Mouse (Mus musculus): ENCODE measurements around the gene Ppm1a. TPM values are rescaled to one million over a fixed set of nuclear protein-coding genes. Genes with fewer than 3 reads are reported as not detected.

Gene Ppm1a
- 36.0 and 49.3 TPM in 2 replicates for polyA plus RNA-seq (2016; fragmentation: Nextera tagmentation; extraction: Ambion mirVana)

- Histone ChIP-seq H3K27ac (no peak within 1 kb of the TSS), H3K27me3 (ENCODE audit: insufficient read depth, poor library complexity, severe bottlenecking) (no peaks in the 10 kb centered on the region), H3K9me3 (no peaks in the 10 kb centered on the region), H3K4me1 (peaks cover 18% of the 10 kb centered on the region), H3K36me3 (no peaks in the 10 kb centered on the region), H3K4me3 (no peak within 1 kb of the TSS)
- WGBS: 7% methylated on average over 4 of the region's 4 CpGs
- DNase-seq (ENCODE audit: low spot score): no peak
Observed at GRCm38 (mm10) chr12:72757086-72757485, at the start of gene Ppm1a. Gene Ppm1a (plus strand): TSS chr12:72757455.

DNA sequence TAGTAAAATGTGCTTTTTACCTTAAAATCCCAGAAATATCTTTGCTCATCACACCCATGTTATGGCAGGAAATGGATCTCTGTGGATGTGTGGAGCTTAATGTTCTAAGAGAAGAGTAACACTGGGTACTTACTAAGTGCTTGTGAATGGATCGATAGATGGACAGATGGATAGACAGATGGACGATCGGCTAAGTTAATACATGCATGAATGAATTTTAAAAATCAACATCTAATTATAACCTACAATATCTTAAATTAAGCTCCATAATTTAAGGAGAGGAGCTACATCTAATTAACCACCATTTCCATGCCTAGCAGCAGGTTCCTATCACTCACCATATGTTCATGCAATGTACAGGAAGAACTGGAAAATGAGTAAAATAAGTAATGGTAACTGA, 47.3 kb upstream of the Ppm1a start:
- H3K4me1 ChIP-seq: no peaks in the 10 kb centered on the region
- H3K27me3 ChIP-seq (ENCODE audit: insufficient read depth, poor library complexity, severe bottlenecking): no peaks in the 10 kb centered on the region
- 90% methylated on average over 3 of the region's 3 CpGs for WGBS
- H3K4me3 ChIP-seq: no peak overlapping the region
- no peak for DNase-seq (ENCODE audit: low spot score)
- no peaks in the 10 kb centered on the region for H3K9me3 ChIP-seq
- no peak overlapping the region for H3K27ac ChIP-seq
- H3K36me3 ChIP-seq: no peaks in the 10 kb centered on the region

- DNase-seq (ENCODE audit: low spot score): no peak
- no peaks in the 10 kb centered on the region for H3K36me3 ChIP-seq
- H3K4me1 ChIP-seq: peaks cover 10% of the 10 kb centered on the region
- H3K9me3 ChIP-seq: no peaks in the 10 kb centered on the region
- WGBS: 82% methylated on average over 2 of the region's 2 CpGs
- H3K4me3 ChIP-seq: no peak overlapping the region
- H3K27me3 ChIP-seq (ENCODE audit: insufficient read depth, poor library complexity, severe bottlenecking): no peaks in the 10 kb centered on the region
- no peak overlapping the region for H3K27ac ChIP-seq
Observed at GRCm38 (mm10) chr12:72714896-72715295, 42.4 kb upstream of the Ppm1a start.

DNA sequence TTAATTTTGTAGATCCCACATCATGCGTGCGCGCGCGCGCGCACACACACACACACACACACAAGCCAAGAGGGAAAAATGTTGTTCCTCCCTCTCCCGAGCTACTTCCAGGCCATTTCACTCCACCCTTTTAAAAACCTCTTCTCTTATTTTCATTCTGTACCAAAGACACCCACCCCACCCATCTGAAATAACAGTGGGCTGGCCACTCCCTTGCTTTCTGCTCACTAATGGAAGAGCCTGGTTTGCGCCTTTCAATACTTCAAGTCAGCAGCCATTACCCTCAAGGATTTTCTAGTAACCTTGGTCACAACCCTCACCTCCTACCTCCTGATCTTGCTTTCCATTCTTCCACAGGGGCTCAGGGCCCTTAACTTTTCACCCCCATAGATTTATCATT, 41.4 kb upstream of the Ppm1a start:
- no peaks in the 10 kb centered on the region for H3K27me3 ChIP-seq (ENCODE audit: insufficient read depth, poor library complexity, severe bottlenecking)
- H3K4me3 ChIP-seq: no peak overlapping the region
- H3K36me3 ChIP-seq: no peaks in the 10 kb centered on the region
- 95% methylated on average over 9 of the region's 9 CpGs for WGBS
- peaks cover 15% of the 10 kb centered on the region for H3K4me1 ChIP-seq
- no peaks in the 10 kb centered on the region for H3K9me3 ChIP-seq
- no peak overlapping the region for H3K27ac ChIP-seq
- no peak for DNase-seq (ENCODE audit: low spot score)

GRCm38 (mm10) chr12:72719046-72719445, 38.2 kb upstream of the Ppm1a start:
- Histone ChIP-seq H3K9me3 (no peaks in the 10 kb centered on the region), H3K27me3 (ENCODE audit: insufficient read depth, poor library complexity, severe bottlenecking) (no peaks in the 10 kb centered on the region), H3K4me3 (no peak overlapping the region), H3K36me3 (no peaks in the 10 kb centered on the region), H3K4me1 (peaks cover 21% of the 10 kb centered on the region), H3K27ac (peak overlapping the region; percentile 72)
- DNase-seq (ENCODE audit: low spot score): no peak
- WGBS: 41% methylated on average over 2 of the region's 2 CpGs

GRCm38 (mm10) chr12:72719452-72720087, 37.7 kb upstream of the Ppm1a start:
- no peaks in the 10 kb centered on the region for H3K9me3 ChIP-seq
- 43% methylated on average over 11 of the region's 11 CpGs for WGBS
- peak; percentile 90 for DNase-seq (ENCODE audit: low spot score)
- H3K4me3 ChIP-seq: no peak overlapping the region; the same call in 1 of the 2 replicates
- H3K4me1 ChIP-seq: peaks cover 21% of the 10 kb centered on the region
- H3K27me3 ChIP-seq (ENCODE audit: insufficient read depth, poor library complexity, severe bottlenecking): no peaks in the 10 kb centered on the region
- peak overlapping the region; percentile 72 for H3K27ac ChIP-seq
- no peaks in the 10 kb centered on the region for H3K36me3 ChIP-seq

- Histone ChIP-seq H3K4me3 (no peak overlapping the region), H3K4me1 (peaks cover 21% of the 10 kb centered on the region), H3K27me3 (ENCODE audit: insufficient read depth, poor library complexity, severe bottlenecking) (no peaks in the 10 kb centered on the region), H3K9me3 (no peaks in the 10 kb centered on the region), H3K27ac (no peak overlapping the region), H3K36me3 (no peaks in the 10 kb centered on the region)
- WGBS: 66% methylated on average over 5 of the region's 5 CpGs
- DNase-seq (ENCODE audit: low spot score): no peak
Observed at GRCm38 (mm10) chr12:72721710-72722109, 35.5 kb upstream of the Ppm1a start.

DNA sequence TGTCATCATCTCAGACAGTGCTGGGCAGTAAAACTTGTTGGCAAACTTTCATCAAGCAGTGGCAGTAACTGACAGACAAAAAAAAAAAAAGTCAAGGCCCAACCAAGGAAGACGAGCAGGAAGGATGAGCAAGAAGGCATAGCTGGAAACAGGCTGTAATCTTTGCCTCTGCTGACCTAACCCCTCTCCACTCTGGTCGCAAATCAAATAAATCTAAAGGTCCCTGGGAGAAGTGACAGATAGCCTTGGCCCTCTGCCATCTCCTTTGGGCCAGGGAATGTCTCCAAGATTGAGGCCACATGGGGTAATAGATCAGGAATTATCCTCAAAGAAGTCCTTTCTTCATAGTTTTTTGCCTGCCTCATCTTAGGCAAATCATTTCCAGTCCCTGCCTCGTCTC, 33.3 kb upstream of the Ppm1a start:
- H3K36me3 ChIP-seq: no peaks in the 10 kb centered on the region
- 49% methylated on average over 3 of the region's 3 CpGs for WGBS
- peaks cover 21% of the 10 kb centered on the region for H3K4me1 ChIP-seq
- DNase-seq (ENCODE audit: low spot score): no peak
- H3K4me3 ChIP-seq: no peak overlapping the region
- no peaks in the 10 kb centered on the region for H3K27me3 ChIP-seq (ENCODE audit: insufficient read depth, poor library complexity, severe bottlenecking)
- H3K9me3 ChIP-seq: no peaks in the 10 kb centered on the region
- H3K27ac ChIP-seq: no peak overlapping the region

- no peaks in the 10 kb centered on the region for H3K36me3 ChIP-seq
- 91% methylated on average over 8 of the region's 8 CpGs for WGBS
- no peak for DNase-seq (ENCODE audit: low spot score)
- no peak overlapping the region for H3K27ac ChIP-seq
- no peak overlapping the region for H3K4me3 ChIP-seq
- no peaks in the 10 kb centered on the region for H3K4me1 ChIP-seq
- no peaks in the 10 kb centered on the region for H3K9me3 ChIP-seq
- no peaks in the 10 kb centered on the region for H3K27me3 ChIP-seq (ENCODE audit: insufficient read depth, poor library complexity, severe bottlenecking)
Observed at GRCm38 (mm10) chr12:72727021-72727420, 30.2 kb upstream of the Ppm1a start.

- Histone ChIP-seq H3K4me3 (no peak overlapping the region), H3K27ac (no peak overlapping the region), H3K4me1 (no peaks in the 10 kb centered on the region), H3K36me3 (no peaks in the 10 kb centered on the region), H3K27me3 (ENCODE audit: insufficient read depth, poor library complexity, severe bottlenecking) (no peaks in the 10 kb centered on the region), H3K9me3 (no peaks in the 10 kb centered on the region)
- 73% methylated on average over 5 of the region's 5 CpGs for WGBS
- no peak for DNase-seq (ENCODE audit: low spot score)
Observed at GRCm38 (mm10) chr12:72727611-72728010, 29.6 kb upstream of the Ppm1a start.

DNA sequence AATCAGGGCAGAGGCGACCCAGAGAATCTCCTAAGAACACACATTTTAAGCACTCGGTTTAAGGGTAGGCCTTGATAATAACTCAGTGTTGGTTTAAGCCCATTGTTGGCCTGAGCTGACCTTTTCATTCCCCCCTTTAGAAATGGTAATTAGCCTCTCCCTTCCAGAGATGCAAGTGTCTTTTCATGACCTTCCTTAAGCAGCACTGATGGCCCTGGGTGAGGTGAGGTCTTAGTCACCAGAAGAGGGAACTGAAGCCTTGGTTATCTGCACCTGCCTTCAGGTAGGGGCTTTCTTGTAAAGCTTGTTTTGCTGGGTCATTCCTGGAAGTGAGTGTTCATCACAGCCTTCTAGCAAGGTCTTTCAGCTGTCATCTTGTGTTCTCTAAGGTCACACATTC, 23.1 kb upstream of the Ppm1a start:
- Histone ChIP-seq H3K4me1 (no peaks in the 10 kb centered on the region), H3K27me3 (ENCODE audit: insufficient read depth, poor library complexity, severe bottlenecking) (no peaks in the 10 kb centered on the region), H3K36me3 (no peaks in the 10 kb centered on the region), H3K4me3 (no peak overlapping the region), H3K9me3 (no peaks in the 10 kb centered on the region), H3K27ac (no peak overlapping the region)
- DNase-seq (ENCODE audit: low spot score): no peak
- WGBS: 73% methylated on average over 2 of the region's 2 CpGs

GRCm38 (mm10) chr12:72741176-72741575, 16.1 kb upstream of the Ppm1a start:
- no peak for DNase-seq (ENCODE audit: low spot score)
- no peak overlapping the region for H3K4me3 ChIP-seq
- no peaks in the 10 kb centered on the region for H3K36me3 ChIP-seq
- H3K9me3 ChIP-seq: no peaks in the 10 kb centered on the region
- H3K4me1 ChIP-seq: peaks cover 4% of the 10 kb centered on the region; the same call in 1 of the 2 replicates
- no peaks in the 10 kb centered on the region for H3K27me3 ChIP-seq (ENCODE audit: insufficient read depth, poor library complexity, severe bottlenecking)
- 67% methylated on average over 6 of the region's 6 CpGs for WGBS
- no peak overlapping the region for H3K27ac ChIP-seq

DNA sequence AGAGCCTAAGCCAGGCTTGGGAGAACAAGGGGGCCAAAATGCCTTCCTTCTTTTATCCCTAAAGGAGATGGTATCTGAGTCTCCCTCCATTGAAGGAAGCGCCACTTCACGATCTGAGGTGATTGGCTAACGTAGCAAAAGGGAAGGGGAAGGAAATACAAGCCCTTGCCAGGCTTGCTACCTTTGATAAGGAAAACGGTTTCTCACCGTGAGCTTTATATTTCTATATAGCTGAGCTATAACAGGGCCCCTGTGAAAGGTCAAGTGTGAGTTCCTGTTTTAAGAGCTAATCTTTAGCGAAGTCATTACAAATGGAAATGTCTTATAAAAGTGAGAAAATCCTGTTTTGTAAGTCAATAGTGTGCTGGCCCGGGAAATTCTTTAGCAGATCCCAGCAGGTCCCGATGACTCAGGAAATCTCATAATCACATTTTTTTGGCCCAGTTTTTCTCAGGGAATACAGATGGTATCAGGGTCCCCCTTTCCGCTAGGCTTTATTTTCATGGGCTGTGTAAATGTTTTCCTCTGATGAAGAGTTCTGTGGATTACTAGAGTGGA, 12.4 kb upstream of the Ppm1a start:
- DNase-seq (ENCODE audit: low spot score): no peak
- no peak overlapping the region for H3K27ac ChIP-seq

DNA sequence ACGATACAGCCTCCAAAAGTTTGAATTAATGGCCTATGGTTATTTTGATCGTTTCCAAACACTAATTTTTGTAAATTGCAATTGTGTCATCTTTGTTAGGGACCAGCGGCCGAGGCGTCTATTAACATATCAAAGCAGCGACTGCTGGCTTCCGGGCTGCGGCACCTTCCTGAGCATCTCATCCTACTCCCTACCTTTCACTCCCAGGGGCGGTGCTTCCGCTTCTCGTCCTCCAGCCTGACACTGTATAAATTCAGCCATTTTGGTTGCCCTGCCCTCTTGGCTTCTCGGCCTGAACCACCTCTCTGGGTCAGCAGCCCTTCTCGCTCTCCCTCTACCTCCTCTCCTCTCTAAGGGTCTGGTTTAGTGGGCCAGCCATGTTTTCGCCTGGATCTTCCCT, 11.8 kb upstream of the Ppm1a start:
- Histone ChIP-seq H3K4me3 (no peak overlapping the region), H3K4me1 (peaks cover 5% of the 10 kb centered on the region), H3K27ac (no peak overlapping the region), H3K27me3 (ENCODE audit: insufficient read depth, poor library complexity, severe bottlenecking) (no peaks in the 10 kb centered on the region), H3K36me3 (no peaks in the 10 kb centered on the region), H3K9me3 (no peaks in the 10 kb centered on the region)
- 47% methylated on average over 14 of the region's 14 CpGs for WGBS
- DNase-seq (ENCODE audit: low spot score): no peak

More for the DNA sequence above, 12.4 kb upstream of the Ppm1a start:
- Histone ChIP-seq H3K4me3 (no peak overlapping the region), H3K36me3 (no peaks in the 10 kb centered on the region), H3K4me1 (peaks cover 4% of the 10 kb centered on the region; the same call in 1 of the 2 replicates), H3K9me3 (no peaks in the 10 kb centered on the region), H3K27me3 (ENCODE audit: insufficient read depth, poor library complexity, severe bottlenecking) (no peaks in the 10 kb centered on the region)
- WGBS: 29% methylated on average over 9 of the region's 9 CpGs
